Mouse (Mus musculus): ENCODE data around the gene Nlrc4.

Gene Nlrc4

GRCm38 (mm10) chr17:74424401-74425005 is 34.4 kb downstream of the Nlrc4 start:
- DNase-seq, result no peak

GRCm38 (mm10) chr17:74420656-74421055 is 38.3 kb downstream of the Nlrc4 start:
- no peak for DNase-seq

DNA sequence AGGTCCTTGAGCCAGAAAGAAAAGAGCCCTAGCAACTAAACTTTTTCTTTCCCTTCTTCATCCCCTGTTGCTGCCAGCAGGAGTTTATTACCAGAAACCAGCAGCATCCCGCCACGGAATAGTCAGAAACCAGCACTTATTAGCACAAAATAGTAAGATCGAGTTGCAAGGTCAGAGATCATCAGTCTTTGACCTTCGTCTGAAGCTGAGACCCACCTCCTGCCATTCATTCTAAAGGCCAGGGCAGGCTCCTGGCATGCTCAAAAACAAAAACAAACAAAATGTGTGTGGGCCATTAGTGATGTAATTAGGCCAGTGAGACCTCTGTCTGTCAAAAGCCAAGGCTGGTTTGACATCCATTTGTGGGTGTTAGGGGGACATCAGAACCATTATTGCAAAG is 40.8 kb downstream of the Nlrc4 start:
- no peak for DNase-seq

DNA sequence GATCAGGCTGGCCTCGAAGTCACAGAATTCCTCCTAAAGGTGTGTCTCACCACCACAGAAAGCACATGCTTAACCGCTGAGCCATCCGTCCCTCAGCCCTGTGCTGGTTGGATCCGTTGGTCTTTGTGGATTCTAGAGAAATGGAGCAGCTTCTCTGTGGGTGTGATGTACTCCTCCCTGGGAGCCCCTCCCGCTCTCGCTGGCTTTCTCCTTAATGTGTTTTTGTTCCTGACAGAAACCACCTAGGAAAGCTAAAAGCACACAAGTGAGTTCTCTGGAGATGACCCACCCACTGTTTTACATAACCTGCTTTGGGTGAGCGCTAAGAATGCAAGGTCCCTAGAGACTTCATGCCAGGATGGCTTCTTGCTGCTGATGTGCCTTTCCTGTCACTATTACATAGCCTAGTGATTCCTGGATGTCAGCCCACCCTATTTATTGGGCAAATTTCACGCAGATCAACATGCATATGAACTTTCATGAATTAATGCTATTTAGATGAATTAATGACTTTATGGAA is 42.0 kb downstream of the Nlrc4 start:
- no peak for DNase-seq

- DNase-seq, result no peak
Observed at GRCm38 (mm10) chr17:74414671-74415070, 44.3 kb downstream of the Nlrc4 start.

GRCm38 (mm10) chr17:74413324-74413723 is 45.6 kb downstream of the Nlrc4 start:
- no peak for DNase-seq

DNA sequence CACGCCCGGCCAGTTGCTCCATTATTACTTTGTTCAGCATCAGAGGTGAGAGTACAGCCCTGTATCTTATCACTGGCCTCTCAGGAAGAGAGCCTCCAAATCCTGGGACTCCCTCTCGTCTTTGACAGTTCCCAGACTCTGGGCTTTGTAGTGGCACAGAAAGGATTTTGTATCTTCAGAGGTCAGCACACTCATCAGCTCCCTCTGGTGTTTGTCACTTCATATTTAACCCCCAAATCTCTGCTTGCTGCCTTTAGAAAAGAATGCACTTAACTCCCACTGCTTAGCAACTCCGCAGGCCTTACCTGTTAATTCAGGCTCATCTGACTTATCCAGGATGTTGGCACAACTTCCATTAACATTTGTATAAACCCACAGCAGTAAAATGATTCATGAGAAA is 49.2 kb downstream of the Nlrc4 start:
- no peak for DNase-seq

GRCm38 (mm10) chr17:74406487-74406886 is 52.5 kb downstream of the Nlrc4 start:
- no peak for DNase-seq

DNA sequence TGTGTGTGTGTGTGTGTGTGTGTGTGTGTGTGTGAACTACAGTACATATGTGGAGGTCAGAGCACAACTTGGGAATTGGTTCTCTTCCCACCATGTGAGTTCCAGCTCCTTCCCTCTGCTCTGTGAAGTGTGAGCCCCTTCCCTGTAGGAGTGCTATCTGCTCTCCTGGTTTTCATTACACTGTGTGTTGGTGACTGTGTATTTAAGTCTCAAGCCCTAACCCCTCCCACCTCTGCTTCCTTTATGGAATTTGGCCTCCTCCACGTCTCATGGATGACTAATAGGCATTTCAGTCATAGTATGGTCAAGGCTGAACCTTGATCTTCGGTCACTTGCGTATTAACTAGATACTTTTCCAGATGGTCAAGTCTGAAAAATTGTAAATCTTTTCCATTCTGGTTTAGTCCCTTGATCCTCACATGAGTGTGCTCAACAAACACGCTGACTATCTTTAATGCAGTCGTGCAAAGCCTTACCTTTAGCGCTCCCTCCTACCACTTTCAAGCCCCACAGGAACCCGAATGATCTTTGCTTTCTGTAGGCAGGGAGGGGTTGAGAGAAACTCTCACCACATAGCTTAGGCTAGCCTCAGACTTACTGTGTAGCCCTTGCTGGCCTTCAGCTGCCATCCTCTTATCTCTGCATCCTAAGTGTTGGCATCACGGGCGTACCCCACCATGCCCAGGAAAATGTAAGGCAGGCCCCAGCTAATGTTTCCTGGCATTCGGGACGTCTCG is 56.3 kb downstream of the Nlrc4 start:
- DNase-seq, result no peak

DNA sequence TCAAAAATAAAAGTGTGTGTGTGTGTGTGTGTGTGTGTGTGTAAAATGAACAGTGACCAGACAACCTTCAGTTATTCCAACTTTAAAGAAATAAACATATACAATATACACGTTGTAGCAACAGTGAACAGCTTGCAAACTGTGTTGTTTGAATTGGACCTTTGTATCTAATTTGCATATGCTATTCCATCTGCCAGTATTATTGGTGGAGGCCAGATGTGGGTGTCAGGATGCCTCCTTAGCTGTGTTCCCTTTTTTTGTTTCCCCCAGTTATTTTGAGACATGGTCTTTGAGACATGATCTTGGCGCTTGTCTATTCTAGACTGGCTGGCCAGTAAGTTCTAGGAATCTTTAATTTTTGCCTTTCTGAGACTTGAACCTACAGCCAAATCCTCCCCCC is 61.8 kb downstream of the Nlrc4 start:
- no peak for DNase-seq

- DNase-seq, result no peak
Observed at GRCm38 (mm10) chr17:74396766-74397165, 62.2 kb downstream of the Nlrc4 start.

GRCm38 (mm10) chr17:74395383-74396065 is 63.4 kb downstream of the Nlrc4 start, which contains the start of gene Slc30a6:
TSS of gene Slc30a6 (plus strand) at chr17:74395608.
- peak; percentile 91 to 95 for DNase-seq

DNA sequence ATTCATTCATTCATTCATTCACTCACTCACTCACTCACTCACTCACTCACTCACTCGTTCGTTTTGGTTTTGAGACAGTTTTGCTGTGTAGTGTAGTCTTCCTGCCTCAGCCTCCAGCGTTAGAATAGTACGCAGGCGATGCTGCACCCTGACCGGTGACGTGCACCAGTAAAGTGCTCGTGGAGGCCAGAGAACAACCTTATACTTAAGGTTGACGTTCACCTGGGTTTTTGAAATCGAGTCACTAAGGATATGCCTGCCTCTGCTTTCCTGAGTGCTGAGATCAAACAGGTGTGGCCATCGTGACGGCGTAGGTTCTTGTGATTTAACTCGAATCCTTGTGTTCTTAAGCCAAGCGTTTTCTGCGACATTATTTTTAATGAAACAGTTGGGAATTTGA is 64.1 kb downstream of the Nlrc4 start:
- peak in 1 of 2 experiments; percentile 13 for DNase-seq

- DNase-seq, result no peak
Observed at GRCm38 (mm10) chr17:74394381-74394780, 64.6 kb downstream of the Nlrc4 start.

GRCm38 (mm10) chr17:74389847-74390246 is 69.1 kb downstream of the Nlrc4 start:
- no peak for DNase-seq

DNA sequence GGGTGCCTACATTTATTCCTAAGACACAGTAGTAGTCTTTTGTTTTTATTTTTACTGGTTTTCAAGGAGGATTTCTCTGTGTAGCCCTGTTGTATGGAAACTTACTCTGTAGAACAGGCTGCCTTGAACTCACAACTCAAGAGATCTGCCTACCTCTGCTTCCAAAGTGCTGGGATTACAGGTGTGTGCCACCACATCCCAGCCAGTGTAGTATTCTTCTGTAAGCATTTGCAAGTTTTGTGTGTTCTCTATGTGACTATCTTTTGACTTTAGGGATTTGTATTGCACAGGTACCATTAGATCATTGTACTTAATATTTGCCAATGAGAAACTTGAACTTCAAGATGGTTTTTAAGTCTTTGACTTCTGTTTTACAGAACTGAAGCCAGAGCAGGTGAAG is 72.3 kb downstream of the Nlrc4 start:
- DNase-seq, result no peak

DNA sequence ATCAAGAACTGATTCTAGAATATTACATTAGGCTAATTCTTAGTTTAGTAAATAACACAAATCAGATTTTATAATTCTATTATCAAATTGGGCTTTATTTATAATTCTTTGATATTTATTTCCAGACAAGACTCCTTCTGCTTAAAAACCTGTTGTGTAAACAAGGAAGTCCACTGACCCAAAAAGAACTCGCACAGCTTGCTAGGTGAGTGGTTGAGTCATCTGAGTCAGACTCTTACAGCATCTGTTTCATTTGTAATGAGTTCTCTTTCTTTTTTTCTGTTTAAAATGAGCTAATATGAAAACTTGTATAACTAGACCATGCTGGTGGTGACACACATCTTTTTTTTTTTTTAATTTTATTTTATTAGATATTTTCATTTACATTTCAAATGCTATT is 82.0 kb downstream of the Nlrc4 start:
- no peak for DNase-seq

Measured in spleen, adult 18-20 months (tissue).